Mouse (Mus musculus): Measurements from ENCODE around the gene Mcm5. TPM values are rescaled to one million over a fixed set of nuclear protein-coding genes. Genes with fewer than 3 reads are reported as not detected.

Mcm5 gene
- polyA plus RNA-seq, 1 experiment, result 54.1 TPM

DNA sequence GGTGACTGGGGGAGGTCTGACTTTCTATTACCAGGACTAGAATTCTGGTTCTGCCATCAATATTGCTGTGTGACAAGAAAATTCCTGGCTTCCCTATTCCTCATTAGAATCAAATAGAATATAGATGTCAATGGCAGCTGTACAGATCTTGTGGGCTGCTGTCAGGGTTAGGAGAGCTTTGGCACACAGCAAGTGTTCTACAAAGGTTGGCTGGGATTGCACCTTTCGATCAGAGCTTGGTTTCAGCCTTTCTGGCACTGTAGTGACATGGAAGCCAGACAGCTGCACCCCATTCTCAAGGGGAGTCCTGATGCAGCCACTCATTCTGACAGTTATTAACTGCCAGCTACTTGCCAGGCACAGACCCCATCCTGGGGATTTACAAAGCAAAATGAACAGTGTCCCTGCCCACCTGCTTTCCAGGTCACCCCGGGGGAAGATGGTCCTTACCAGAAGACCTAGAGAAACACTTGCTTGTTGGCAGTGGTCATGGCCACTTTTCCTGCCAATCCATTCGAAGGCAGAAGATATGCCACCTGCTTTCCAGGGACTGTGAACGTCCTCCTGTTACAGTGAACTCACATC lies 18.5 kb upstream of the Mcm5 start:
- WGBS, result 82% methylated on average over 4 of the region's 4 CpGs
- DNase-seq (ENCODE audit: low read depth, low spot score), result no peak

DNA sequence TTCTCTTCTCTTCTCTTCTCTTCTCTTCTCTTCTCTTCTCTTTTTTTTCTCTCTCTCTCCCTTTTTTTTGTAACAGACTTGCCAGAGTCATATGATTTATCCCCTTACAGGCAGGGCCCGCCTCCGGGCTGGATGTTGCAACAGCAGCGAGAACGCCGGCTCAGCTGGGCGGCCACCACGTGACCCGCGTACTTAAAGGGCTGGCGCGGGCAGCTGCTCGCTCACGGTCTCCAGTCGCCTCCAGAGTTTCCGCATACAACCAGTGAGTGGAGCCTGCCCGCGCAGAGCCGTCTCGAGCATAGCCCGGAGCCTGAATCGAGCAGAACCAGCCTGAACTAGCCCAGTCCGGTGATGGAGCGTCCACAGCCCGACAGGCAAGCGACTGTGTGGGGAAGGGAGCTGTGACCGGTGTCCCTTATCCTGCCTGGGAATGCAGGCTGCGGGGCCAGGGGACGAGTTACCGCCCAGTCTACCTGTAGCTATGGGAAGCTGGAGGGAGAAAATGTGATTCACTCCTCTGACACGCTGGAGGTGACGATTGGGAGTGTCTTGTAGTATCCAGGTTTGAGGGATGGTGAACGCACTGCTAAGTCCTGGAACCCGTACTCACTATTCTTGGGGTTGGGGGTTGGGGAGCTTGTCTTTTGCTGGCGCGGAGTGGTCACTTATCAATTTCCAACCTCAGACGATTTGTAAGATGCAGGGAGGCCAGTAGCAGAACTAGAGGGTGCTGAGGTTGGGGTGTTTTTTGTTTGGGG lies 15.8 kb upstream of the Mcm5 start, which contains the start of gene Hmox1:
TSS of gene Hmox1 (plus strand) at position 223 of the 758 bp plus-strand sequence.
- peak; percentile 58 for DNase-seq (ENCODE audit: low read depth, low spot score)
- 3% methylated on average over 36 of the region's 36 CpGs for WGBS

DNA sequence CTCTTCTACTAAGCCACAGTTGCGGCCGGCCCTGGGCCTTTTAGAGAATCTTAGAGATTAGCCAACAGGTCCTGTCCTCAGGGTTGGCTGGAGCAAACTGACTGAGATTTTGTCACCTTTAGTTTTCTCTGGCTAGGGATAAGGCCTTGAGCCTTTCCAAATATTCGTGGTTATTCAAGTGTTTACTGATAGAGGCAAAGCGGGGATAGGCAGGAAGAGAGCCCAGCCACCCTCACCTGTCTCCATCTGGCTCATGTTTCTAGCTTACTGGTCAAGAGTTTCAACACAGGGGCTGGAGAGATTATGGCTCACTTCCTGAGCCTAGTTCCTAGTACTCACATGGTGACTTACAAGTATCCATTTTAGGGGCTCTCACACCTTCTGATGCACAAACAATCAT lies 6.4 kb upstream of the Mcm5 start:
- no peak for DNase-seq (ENCODE audit: low read depth, low spot score)
- WGBS, result 85% methylated on average over 4 of the region's 4 CpGs

DNA sequence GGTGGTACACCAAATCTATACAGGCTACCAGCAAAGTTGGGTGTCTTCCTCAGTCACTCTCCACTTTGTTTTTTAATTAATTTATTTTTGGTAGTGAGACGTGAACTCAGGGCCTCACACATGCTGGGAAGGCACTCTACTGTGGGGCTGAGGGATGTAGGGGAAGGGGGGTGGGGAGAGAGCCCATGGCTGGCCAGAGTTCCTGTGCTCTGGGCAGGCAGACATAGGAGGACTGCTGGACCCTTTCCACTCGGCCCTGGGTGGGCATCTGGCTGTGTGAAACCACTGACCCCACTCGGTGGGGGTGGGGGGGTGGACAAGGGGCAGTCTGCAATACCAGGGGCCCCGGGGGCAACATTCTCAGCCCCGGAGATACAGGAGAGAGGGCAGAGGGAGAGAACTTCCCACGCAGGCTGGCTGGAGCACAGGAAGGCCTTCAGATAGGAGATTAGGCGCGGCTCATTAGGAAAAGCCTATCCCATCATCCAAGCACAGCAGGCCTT lies 5.9 kb upstream of the Mcm5 start:
- no peak for DNase-seq (ENCODE audit: low read depth, low spot score)
- 57% methylated on average over 8 of the region's 8 CpGs for WGBS

DNA sequence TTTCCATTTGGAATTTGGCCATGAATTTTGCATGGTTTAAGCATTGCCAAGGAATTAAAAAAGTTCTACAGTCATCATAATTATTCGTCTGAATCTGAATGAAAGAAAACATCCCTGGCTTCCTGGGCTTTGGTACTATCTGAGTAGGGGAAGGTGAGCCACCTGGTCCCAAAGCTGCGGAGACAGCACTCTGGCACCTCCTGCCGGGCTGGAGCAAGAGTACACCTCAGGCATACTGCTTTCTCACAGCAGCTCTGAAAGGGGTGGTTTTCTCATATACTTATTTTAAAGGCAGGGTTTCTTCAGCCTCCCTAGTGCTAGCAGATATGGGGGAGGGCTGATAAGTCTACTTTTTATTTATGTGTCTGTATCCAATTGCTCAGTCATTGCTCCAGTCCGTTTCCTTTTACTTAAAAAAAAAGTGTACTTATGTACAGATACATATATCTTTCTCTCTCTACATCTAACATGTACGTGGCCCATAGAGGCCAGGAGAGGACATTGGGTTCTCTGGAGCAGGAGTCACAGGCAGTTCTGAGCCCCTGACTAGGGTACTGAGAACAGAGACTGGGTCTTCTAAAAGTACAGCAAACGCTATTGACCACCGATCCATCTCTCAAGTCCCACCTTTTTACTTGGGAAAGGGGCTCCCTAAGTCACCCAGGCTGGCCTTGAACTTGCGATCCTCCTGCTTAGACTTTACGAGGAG lies 688 bp upstream of the Mcm5 start:
- under 1% methylated on average over 9 of the region's 9 CpGs for WGBS
- DNase-seq (ENCODE audit: low read depth, low spot score), result no peak

DNA sequence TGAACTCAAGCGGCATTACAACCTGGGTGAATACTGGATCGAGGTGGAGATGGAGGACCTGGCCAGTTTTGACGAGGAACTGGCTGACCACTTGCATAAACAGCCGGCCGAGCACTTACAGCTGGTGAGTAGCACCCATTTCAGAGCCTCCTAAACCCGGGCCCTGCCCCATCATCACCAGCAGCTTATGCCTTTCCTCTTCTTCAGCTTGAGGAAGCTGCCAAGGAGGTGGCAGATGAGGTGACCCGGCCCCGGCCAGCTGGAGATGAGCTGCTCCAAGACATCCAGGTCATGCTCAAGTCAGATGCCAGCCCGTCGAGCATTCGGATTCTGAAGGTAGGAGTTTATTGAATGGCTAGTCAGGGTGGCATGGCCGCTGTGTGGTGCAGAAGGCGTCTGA lies 724 bp downstream of the Mcm5 start:
- 5% methylated on average over 13 of the region's 13 CpGs for WGBS
- no peak for DNase-seq (ENCODE audit: low read depth, low spot score)

DNA sequence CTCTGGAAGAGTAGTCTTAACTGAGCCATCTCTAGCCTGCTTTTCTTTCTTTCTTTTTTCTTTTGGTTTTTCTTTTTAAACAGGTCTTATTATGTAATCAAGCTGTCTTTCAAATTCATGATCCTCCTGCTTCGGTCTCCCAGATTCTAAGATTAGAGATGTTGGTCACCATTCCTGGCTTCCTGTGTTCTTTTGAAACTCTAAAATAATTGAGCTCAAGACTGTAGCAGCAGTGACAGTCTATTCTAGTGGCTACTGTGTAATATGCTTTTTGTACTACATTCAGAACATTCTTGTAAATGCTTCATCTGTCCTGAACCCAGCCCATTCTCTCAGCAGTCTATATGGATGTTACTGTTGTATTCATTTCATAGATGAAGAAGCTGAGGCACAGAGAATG lies 9.1 kb downstream of the Mcm5 start:
- 91% methylated on average over 1 of the region's 1 CpGs for WGBS
- no peak for DNase-seq (ENCODE audit: low read depth, low spot score)

DNA sequence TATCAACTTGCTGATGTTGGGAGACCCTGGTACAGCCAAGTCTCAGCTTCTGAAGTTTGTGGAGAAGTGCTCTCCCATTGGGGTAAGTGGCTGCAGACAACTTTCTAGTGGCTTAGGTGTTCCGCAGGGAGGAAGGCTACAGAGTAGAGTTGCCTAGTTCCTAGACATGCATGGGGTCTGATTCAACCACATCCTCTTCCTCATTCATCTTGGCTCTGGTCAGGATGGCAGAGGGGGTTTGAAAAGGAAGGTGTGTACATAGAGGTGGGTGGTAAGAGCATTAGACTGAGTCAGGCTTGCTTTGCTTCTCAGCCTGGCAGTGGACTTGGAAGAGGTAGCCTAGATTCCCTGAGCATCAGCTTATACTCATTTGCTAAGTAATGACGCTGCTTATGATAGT lies 9.9 kb downstream of the Mcm5 start:
- 97% methylated on average over 2 of the region's 2 CpGs for WGBS
- DNase-seq (ENCODE audit: low read depth, low spot score), result no peak

DNA sequence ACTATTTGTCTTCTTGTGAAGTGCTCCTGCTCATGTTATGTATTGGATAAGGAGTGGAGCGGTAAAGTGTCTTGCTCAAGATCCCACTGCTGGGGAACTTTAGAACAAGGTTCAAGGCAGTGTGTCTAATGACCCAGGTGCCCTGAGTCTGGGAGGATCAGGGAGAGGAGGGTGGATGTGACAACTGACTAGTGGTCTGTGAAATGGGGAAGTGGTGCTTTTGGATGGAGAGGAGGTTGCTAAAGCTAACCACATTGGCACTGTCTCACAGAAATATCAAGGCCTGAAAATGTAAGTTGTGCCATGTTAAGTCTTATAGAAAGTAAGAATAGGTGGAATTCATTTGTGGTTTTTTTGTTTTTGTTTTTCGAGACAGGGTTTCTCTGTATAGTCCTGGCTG lies 10.4 kb downstream of the Mcm5 start:
- no peak for DNase-seq (ENCODE audit: low read depth, low spot score)

DNA sequence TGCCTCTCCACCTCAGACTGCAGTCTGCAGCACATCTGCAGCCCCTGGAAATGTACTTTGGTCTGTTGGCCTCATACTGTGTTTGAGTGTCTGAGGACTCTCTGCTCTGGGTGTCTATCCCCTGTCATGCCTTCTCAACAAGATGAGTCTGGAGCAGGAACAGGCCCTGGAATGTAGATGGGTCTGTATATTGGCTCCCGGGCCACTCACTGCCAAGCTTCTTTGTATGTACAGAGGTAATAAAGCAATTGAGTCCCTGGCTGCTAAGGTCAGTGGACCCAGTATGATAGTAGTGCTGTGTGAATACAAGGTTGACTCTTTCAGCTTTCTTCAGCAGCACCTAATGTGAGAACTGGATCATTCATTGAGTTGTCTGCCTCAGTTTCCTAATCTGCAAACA lies 18.0 kb downstream of the Mcm5 start:
- no peak for DNase-seq (ENCODE audit: low read depth, low spot score)
- 30% methylated on average over 1 of the region's 1 CpGs for WGBS

More for the DNA sequence above, 10.4 kb downstream of the Mcm5 start:
- WGBS, result 92% methylated on average over 2 of the region's 2 CpGs

DNA sequence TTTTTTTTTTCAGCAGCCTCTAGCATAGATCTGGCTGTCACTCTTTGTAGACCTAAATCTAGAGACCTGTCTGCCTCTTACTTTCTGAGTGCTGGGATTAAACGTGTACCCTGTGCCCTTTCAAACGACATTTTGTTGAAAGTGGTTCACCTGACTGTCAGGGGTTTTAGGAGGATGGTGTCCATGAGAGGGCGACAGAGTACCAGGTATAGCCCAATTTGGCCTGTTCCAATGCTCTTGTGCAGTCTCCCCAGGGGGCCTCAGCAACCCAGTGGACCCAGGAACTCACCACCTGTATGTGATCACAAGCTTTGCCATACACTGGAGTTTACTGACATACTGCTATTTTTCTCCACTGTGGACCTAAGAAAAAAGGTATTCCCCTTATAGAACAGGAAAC lies 23.1 kb downstream of the Mcm5 start:
- no peak for DNase-seq (ENCODE audit: low read depth, low spot score)
- 15% methylated on average over 3 of the region's 3 CpGs for WGBS

DNA sequence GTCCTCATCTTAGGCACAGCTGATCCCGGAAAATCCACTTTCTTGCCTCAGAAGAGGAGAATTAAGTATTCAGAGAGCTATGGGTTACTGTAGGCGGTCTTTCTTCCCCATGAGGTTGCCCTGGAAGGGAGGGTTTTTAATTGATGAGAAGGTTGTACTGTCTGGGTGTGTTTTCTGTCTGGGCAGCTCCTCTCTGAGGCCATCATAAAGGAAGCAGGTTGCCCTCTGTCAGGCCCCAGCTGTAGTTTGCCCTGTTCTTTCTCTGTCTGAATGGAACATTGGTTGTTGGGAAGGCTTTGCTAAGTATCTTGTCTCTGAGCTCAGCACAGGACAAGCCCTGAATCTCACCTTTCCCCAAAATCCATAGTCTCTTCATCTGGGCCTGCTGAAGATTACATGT lies 24.0 kb downstream of the Mcm5 start:
- no peak for DNase-seq (ENCODE audit: low read depth, low spot score)
- 93% methylated on average over 2 of the region's 2 CpGs for WGBS

DNA sequence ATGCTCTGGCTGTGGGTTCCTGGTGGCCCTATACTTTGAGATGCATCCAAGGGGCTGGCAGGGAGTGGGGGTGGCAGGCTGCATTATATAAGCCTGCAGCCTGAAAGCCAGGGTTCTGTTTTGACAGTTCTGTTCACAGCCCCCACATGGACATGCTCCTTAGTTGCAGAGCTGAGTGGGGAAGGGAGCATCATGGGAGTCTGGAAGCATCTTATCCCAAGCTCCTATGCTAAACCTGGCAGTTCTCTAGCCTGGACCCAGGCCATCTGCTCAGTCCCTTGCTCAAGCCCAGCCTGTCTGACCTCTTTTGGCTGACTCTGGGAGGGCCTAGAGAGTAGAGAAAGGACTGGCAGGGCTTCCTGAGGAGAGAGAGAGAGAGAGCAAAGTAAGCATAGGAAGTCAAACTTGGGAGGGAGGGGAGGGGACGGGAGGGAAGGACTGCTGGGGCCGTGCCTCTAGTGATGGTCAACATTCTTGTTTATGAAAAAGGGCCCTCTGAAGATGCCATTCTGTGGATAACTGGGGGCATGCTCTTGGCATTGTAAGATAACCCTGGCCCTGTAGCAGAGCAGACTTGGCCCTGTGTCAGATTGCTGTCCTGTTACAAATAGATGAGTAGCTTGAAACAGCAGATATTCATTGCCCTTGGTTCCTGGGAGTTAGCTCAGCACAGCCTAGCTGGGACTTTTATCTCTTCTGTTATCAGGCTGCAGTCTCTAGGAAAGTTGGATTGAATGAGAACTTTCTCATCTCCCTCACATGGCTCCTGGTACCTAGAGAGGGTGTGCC lies 25.4 kb downstream of the Mcm5 start:
- 30% methylated on average over 2 of the region's 2 CpGs for WGBS
- DNase-seq (ENCODE audit: low read depth, low spot score), result no peak

DNA sequence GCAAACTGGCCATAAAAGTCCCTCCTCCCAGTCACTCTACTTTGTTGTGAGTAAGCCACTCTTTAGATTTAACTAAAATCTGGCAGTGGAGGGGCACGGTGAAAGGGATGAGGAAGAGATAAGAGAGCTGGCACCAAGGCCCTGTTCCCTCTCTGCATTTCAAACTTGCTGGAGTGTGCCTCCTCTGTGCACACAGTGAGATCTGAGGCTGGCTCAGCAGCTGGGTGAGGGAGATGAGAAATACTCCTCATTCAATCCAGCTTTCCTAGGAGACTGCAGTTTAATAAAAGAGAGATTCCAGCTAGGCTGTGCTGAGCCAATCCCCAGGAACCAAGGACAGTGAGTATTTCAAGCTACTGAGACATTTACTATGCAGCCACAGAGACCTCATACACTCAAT lies 26.4 kb downstream of the Mcm5 start:
- 9% methylated on average over 1 of the region's 1 CpGs for WGBS

DNA sequence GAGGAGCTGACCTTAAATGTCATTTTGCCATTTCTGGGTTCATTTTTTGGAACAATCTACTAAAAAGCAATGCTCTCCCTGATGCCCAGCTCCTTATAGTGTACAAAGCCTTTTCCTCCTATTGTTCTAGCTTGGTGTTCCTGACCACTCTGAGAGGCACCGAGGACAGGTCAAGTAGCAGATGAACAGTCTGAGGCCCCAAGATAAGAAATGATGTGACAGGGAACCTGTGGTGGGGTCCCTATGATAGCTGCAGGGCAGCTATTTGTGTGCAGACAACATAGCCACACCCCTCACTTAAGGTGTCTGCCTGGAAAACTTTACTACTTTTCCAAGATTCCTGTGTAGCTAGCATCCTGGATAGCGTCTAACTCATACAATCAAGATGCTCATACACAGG lies 26.9 kb downstream of the Mcm5 start:
- WGBS, result 52% methylated on average over 2 of the region's 2 CpGs
- no peak for DNase-seq (ENCODE audit: low read depth, low spot score)

More for the DNA sequence above, 26.4 kb downstream of the Mcm5 start:
- no peak for DNase-seq (ENCODE audit: low read depth, low spot score)

DNA sequence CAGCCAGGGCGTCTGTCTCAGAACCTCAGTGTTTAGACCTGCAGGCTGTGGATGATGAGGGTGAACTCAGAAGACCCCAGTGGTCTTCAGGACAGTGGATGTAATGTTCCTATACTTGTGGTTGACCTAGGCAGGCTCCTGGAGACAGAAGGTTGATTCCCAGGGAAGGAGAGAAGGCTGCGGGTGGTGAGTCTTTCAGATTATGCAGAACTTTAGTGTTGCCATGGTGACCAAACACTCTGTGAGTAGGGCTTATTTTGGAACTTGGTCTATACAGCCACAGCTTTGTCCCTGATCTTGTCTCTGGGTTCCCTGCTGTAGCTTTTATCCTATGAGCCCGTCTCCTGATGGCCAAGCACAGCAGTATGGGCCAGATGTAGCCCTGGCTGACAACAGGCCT lies 28.2 kb downstream of the Mcm5 start:
- no peak for DNase-seq (ENCODE audit: low read depth, low spot score)
- WGBS, result 74% methylated on average over 3 of the region's 3 CpGs

DNA sequence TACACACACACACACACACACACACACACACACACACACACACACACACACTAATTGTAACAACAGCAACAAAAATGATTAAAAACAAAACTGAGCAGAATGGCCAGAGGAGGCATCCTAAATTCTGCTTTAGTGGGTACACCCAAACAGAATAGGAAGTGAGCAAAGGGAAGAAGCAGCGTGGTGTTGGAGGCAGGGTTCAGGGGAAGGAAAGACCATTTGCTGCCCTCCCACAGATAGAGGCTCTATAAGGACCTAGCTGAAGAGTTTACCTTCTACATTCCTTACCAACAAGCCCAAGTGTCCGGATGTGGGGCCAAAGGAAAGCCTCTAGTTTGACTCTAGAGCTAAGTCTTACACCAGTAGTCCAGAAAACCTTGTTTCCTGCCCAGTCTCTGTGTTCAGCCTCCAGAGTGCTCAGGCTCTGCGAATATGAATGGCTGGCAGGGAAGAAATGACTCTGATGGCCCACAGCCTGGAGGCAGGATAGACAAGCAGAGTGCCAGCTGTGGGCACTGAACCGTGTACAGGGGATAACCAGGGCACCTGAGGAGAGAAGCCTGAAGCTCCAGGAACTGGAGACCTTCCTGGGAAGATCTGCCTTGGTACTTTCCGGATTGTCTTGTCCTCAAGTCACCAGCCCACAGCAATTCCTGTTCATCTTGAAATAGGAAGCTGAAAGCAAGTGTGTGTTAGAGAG lies 41.7 kb downstream of the Mcm5 start:
- 82% methylated on average over 5 of the region's 5 CpGs for WGBS
- no peak for DNase-seq (ENCODE audit: low read depth, low spot score)

DNA sequence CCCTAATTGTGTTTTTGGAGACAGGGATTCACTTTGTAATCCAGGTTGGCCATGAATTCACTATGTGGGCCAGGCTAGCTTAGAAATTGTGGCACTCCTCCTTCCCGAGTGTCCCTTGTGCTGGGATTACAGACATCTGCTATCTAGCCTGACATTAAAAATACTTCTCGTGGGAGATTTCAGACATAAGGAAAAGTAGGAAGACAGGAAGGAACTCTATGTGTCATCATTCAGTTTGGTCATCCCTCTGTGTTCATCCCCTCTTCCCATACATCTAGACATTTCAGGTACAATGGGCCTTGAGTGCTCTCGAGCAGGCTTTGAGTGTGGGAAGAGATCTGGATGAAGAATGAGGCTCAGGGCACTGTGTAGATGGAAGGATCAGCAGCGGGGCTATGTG lies 42.4 kb downstream of the Mcm5 start:
- WGBS, result 83% methylated on average over 4 of the region's 4 CpGs
- no peak for DNase-seq (ENCODE audit: low read depth, low spot score)

DNA sequence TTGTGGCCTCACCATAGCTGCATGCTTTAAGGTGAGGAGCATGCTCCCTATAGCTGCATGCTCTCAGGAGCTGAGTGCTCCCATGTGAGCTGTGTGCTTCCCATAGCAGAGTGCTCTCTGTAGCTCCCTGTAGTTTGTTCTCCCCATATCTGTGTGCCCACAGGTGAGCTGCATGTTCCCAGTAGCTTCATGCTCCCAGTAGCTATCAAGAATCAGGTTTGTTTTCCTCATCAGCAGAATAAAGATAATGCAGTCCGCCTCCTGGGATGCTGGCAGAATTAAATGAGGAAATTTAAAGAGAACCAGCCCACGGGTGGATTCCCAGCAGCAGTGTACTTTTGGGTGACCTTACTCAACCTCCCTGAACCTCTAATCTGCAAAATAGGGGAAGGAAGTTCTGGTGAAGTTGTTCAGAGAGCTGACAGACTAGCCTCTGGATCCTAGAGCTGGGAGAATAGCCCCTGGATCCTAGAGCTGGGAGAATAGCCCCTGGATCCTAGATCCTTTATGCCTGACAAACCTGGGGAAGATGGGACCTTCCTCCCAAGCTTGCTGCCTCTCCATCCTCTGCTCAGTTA lies 43.2 kb downstream of the Mcm5 start:
- no peak for DNase-seq (ENCODE audit: low read depth, low spot score)
- 59% methylated on average over 2 of the region's 2 CpGs for WGBS

All from large intestine, adult 2 months (tissue).